Mouse (Mus musculus) CD8-positive naive resting alpha-beta T cell, adult 57 days (primary cell): ENCODE measurements around the gene Adat1. TPM values are rescaled to one million over a fixed set of nuclear protein-coding genes. Genes with fewer than 3 reads are reported as not detected.

Source experiments
- total RNA-seq: library from RNA; stranded (reverse); gene quantifications from one replicate; pipeline ENCODE4 v1.2.4, GENCODE M21; 2023

Gene Adat1
- 4.9 TPM for total RNA-seq

DNA sequence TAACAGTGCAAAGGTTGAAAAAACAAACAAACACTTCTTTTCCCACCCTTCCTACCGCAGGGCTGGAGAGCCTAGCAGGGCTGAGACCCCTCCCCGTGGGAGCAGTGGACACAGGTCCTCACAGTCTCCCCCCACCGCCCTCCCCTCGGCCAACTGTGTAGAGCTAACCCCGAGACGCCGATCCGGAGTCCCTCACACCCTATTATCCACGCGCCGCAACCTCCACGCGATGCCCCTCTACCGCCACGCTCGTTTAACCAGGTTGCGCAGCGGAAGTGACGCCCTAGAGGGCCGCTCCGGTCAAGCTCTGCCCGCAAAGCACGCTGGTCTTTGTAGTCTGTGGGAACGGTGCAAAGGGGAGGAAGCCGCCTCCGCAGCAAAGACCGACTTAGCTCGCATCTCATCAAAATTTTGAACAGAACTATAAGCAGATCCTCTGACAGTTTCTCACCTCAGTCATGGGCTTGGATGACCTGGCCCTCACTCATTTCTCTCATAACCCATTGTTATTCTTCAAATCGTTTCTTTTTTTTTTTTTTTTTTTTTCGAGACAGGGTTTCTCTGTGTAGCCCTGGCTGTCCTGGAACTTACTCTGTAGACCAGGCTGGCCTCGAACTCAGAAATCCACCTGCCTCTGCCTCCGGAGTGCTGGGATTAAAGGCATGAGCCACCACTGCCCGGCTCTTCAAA lies at the start of gene Adat1:
Gene Adat1 (minus strand): TSS at position 290 of the 690 bp plus-strand sequence.

DNA sequence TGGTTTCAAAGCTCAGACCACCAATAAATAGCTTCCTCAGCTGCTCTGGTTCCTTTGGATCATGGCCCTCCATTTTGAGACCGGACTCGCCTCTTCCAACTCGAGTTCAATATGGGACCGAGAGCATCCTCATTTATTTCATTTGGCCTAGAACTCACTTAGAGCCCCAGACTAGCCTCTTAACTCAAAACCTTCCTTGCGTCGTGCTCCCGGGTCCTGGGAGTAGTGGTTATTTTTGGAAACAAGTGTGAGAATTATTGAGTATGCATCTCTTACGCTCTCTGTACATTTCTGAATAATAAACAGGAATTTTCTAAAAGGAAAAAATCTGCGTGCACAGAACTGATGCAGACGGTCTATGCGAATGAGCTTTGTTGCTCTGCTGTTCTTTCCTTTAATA lies 22.8 kb upstream of the Adat1 start, which contains the start of gene Gm6793:
Gene Gm6793 (minus strand): TSS at position 101 of the 400 bp plus-strand sequence.

DNA sequence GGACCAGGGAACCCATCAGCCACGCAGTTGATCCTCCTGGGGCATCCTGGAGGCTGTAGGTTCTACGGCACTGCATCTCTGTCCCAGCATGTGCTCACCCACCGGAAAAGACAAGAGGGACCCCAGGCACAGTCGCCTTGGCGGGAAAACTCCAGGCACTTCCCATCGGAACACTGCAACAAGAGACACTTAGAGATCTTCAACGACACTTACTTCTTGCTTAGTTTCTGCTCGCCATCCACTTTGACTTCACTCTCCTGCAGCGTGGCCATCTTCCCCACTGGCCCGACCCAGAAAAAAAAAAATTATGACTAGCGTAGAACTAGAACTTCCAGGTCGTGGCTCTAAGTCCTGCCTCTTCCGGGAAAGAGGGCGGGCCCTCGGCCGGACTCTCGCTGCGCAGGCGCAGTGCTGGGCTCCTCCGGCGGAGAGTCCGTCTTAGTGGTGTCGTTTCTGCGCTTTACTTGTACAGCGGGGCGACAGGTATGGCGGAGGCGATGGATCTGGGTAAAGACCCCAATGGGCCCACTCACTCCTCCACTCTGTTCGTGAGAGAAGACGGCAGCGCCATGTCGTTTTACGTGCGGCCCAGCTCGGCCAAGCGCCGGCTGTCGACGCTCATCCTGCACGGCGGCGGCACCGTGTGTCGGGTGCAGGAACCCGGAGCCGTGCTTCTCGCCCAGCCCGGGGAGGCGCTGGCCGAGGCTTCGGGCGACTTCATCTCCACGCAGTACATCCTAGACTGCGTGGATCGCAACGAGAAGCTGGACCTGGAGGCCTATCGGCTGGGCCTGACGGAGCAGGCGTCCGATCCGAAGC lies 19.1 kb upstream of the Adat1 start, which contains the start of the genes Kars and Terf2ip:
Gene Kars (minus strand): TSS at position 327 of the 819 bp plus-strand sequence.
Gene Terf2ip (plus strand): TSS at position 402 of the 819 bp plus-strand sequence.

DNA sequence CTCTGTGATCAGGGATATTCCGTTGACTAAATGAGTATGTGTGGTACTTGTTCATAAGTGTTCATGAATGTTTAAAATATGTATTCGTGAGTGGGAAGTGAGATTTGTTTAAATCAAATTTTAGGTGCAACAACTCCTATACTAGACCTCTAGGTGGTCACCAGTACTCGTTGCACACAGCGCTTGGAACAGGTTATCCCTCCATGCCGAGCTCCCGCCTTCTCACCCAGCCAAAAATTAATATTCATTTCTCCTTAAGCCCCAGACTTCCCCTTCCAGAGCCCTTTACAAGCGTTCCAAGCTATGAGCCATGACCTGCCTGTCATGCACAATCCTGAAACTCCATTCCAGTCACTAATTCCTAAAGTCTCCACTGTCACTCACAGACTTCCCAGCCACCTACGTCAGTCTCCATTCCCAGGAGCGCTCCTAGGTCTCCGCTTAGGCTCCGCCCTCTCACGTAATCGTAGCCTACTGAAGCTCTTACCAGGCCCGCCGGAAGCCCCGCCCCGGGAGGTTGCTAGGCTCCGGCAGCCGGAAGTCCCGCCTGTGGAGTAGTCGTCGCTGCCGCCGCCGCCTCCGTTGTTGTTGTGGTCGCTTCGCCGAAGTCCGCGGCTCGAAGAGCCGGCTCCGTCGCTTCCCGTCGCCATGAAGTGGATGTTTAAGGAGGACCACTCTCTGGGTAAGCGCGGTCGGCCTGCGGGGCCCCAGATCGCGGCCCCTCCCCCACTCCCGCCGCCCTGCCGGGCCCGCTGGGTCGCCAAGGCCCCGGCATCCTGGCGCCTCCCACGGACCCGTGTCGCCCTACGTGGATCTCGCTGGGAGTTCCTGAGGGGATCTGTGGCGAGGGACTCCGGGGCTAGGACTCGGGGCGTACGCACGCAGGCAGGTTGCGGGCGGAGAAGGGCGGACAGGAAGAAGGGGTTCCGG lies 51.7 kb downstream of the Adat1 start, which contains the start of gene Gabarapl2:
Gene Gabarapl2 (plus strand): TSS at position 533 of the 930 bp plus-strand sequence.

DNA sequence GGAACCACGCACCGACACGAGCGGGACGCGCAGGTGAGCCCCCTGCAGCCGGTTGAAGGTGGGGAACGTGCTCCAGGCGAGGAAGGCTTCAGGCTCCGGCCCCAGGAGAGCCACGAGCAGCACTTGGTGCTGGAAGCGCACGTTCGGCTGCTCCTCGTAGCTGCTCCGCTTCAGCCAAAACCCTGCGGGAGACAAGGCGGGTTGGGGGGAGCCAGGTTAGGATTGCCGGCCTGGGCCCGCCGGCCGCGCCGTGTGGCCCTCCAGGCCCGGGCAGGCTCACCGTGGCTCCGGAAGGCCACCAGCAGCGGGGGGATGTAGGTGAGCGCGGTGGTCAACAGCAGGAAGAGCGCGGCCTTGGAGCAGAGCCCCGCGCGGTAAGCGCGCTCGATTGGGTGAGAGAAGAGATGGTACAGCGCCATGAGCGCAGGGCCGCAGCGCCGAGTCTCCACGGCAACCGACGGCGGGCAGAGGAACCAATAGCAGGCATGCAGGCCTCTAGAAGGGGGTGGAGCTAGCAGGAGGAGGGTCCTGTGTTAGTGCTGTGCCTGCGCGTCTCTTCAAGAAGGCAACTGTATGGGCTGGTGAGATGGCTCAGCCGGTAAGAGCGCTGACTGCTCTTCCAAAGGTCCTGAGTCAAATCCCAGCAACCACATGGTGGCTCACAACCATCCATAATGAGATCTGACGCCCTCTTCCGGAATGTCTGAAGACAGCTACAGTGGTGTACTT lies 58.6 kb downstream of the Adat1 start, which contains the start of gene Tmem231:
Gene Tmem231 (minus strand): TSS at position 534 of the 729 bp plus-strand sequence.

Other genes with a start within 250 kb of the Adat1 start
- gene Bcar1, start 248.5 kb downstream of the Adat1 start, total RNA-seq, result not detected
- 37.2 TPM for gene Cfdp1, start 138.0 kb downstream of the Adat1 start, total RNA-seq
- 2.5 TPM for gene Tmem170, start 115.6 kb downstream of the Adat1 start, total RNA-seq
- not detected for gene Chst5, start 81.9 kb downstream of the Adat1 start, total RNA-seq
- gene Tmem231, start 58.4 kb downstream of the Adat1 start, total RNA-seq, result 0.98 TPM
- 92.2 TPM for gene Gabarapl2, start 51.6 kb downstream of the Adat1 start, total RNA-seq
- 82.9 TPM for gene Kars, start 19.0 kb upstream of the Adat1 start, total RNA-seq
- gene Terf2ip, start 19.1 kb upstream of the Adat1 start, total RNA-seq, result 12.7 TPM
- gene Gm6793, start 22.7 kb upstream of the Adat1 start, total RNA-seq, result 0.46 TPM